Mouse (Mus musculus): ENCODE measurements around the gene Upk3bl.
"Not testable (repeated sequence)": the region's sequence is repeated elsewhere in the genome, so short reads cannot be mapped to it uniquely, and the experiment has no call there.

The Upk3bl gene

DNA sequence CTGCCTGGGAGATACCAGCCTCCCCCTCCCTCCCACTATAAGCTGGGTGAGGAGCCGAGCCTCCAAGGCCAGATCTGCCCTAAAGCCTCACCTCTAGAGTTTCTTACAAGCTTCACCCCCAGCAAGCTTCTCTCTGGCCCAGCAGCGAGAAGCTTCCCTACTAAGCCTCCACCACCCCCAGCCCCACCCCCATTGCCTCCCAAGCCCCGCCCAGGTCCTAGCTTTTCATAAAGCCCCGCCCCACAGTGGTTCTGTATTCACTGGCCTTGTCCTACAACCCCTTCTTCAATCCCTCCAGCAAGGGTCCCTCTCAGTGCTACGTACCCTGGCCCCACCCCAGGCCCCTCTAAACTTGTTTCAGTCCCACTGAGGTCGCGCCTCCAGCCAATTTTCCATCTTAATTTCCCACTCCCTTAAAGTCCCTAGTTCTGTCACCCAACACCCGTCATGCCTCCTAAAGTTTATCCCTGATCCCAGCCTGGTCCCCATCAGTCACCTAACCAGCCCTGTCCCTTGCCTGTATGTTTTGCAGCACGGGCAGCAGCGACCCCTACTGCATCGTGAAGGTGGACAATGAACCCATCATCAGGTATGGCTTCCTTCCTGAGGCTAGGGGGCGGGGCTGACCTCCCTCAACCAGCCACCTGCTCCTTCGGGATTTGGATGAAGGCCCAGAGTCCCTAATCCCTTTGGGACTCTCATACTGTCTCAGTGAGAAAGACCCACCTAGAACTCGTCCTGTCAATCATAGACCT, 34.7 kb downstream of the Upk3bl start:
- no peak for DNase-seq

DNA sequence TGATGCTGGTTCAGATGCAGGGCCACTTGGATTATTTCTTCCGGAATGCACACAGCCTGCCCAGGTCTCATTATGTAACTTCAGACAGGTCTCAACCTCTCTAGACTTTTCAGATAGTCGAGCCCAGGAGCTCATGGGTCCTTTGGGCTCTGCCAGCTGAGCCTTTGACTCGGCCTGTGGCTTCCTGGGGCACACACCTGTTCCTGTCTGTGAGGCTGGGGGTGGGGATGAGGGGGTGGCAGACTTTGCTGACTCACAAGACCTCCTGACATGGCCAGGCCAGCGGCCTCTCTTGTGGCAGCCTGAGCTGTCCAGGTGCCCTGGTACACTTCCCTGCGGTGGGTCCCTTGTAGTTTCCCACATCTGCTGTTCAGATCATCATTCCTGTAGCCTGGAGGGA, 37.6 kb downstream of the Upk3bl start:
- DNase-seq = no peak

DNA sequence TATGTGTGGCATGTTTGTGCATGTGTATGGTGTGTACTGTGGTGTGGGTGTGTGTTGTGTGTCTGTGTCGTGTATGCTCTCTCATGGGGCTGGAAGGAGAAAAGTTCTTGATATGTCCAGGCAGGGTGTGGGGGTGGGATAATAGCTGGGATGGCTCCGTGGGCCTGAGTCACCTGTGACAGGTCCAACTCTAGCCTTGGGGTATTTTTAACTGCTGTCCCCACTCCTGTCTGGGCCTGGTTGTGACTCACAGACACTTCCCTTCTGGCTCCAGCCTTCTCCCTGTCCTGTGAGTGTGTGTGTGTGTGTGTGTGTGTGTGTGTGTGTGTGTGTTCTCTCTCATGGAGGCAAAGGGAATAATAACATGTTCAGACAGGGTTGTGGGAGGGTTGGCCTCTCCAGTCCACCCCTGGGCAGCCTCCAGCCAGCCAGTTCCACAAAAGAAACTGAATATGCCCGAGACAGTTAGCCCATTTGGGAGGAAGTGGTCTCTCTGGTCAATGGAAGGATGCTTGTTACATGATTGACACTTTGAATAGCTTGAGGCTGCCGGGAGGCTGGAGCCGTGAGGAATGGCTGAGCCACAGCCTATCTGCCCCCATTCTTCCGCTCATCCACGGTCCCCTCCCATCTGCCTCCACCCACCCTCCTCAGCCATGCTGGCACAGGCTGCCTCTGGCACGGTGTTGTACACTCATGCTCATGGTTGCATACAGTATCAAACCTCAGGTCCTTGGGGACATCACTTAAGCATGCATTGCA, 40.1 kb downstream of the Upk3bl start:
- no peak for DNase-seq

DNA sequence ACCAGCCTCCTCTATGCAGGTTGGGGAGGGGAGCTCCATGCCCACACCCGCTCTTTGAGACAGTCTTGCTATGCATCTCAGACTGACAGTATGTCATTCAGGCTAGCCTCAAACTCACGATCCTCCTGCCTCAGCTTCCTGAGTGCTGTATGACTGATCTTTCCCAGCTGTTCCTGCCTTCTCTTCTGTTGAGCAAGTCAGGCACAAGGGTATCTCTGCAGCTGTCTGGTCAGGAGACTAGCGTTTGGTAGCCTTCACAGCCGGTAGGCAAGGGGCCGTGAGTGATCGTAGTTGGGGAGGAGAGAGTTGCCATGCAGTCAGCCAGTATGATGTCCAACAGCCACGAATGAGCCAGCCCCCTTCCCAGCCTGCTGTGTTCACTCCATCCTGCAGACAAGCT, 40.8 kb downstream of the Upk3bl start:
- no peak for DNase-seq

DNA sequence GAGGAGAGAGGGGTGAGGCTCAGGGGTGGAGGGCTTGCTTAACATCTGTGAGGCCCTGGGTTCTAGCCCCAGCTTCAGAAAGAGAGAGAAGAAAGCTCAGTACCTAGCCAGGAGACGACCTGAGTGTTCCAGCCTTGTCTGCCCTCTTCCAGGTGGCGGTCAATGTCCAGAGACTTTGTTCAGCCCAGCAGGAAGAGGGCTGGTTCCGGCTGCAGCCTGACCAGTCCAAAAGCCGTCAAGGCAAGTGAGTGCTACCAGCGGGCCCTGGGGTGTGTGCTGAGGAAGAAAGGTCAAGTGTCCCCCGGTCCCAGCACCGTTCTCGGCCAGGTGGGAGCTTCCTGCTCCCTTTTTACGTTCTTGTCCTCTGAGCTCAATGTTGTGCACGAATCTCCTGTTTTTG, 44.2 kb downstream of the Upk3bl start:
- no peak for DNase-seq

DNA sequence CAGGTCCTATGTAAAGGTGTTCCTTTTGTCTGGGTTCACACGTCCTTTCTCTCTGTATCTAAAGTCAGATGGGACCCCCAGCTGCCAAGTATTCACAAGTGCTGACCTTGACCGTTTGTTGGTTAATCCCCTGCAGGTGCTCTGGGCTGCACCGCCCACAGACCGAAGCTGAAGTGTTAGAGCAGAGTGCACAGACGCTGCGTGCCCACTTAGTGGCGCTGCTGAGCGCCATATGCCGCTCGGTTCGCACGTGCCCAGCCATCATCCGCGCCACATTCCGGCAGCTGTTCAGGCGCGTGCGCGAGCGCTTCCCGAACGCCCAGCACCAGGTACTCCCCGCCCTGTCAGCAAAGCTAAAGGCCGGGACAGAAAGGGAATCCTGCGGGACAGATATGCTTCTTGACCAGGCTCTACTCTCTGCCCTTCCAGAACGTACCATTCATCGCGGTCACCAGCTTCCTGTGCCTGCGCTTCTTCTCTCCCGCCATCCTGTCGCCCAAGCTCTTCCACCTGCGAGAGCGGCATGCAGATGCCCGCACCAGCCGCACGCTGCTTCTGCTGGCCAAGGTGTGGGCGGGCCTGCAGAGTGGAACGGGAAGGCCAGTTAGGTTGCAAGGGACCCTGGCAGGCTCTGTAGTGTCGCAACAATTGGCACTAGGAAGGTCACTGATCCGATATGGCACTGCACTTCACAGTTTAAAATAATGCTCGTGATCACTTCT, 48.0 kb downstream of the Upk3bl start:
- peak; percentile 74 for DNase-seq

DNA sequence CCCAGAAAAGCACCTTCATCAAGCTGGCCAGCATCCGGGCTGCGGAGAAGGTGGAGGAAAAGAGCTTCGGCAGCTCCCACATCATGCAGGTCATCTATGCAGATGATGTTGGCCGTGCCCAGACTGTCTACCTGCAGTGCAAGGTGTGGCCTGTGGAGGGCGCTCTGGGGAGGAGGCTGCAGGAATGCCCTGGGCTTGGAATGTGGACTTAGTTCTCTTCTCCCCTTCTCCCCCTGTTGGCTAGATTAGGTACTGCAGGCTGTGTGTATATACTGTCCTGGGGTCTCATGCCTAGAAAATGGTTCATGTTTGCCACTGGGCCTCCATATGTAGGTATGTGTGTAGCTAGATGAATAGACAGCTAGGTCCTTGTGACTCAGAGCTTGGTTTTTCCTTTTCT, 50.2 kb downstream of the Upk3bl start:
- DNase-seq = peak; percentile 27

DNA sequence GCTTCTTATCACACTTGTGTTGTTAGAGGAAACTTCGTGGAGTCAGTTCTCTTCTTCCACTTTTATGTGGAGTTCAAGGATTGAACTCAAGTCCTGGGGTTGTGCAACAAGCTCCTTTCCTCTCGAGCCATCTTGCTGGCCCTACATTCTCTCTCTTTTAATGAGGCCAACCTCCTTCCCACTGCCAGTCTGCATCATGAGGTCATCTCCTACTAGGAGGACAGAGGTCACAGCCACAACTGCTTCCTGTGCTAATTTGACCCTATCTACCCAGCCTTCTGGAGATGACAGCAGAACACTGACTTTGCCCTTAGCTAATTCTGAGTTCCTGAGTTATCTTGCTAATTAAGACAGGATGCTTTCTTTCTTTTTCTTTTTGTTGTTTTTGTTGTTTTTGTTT, 54.2 kb downstream of the Upk3bl start:
- no peak for DNase-seq

DNA sequence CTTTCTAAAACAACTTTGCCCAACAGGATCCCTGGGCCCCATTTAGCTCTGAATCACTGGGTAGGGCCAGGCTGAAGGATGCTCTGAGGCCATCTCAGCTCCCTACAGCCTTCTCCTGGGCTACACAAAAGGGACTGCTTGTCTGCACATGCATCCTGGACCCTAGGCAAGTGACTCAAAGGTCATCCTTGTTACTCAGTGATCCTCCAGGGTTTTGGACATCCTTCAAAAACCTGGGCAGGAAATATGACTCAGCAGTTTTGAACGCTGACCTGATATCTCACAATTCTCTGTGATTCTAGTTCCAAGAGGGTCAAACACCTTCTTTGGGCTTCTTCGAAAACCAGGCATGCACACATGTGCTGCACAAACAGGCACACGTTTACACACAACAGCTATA, 54.8 kb downstream of the Upk3bl start:
- DNase-seq = no peak

DNA sequence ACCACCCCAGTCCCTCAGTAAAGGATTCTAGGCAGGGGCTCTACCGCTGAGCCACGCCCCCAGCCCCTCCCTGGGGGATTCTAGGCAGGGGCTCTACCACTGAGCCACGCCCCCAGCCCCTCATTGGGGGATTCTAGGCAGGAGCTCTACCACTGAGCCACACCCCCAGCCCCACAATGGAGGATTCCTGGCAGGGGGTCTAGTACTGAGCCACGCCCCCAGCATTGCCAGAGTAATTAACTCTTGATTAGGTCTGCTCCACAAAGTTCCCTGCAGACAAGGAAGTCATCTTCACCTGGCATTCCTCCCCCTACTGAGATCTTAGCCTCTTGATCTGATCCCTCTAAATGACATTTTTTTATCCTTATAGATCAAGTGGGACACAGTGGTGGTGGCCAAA, 59.3 kb downstream of the Upk3bl start:
- not testable (repeated sequence) for DNase-seq
